Comparison of ENCODE assay signal across 8 mouse cellular contexts in genomic region chr7:49245537-49246239, GRCm38 (mm10).
A peak's percentile ranks its signal among the peaks of the same experiment; 100 is the strongest.
DNase-seq lines count a peak whose midpoint lies in the region; ATAC-seq and TF ChIP-seq lines count a peak whose summit lies in the region.

No protein-coding gene starts in this region.

- H3K27ac ChIP-seq in forebrain, embryonic 16.5 days (ENCODE audit: low read length): peak overlapping the region; percentile 77
- peak overlapping the region; percentile 91 for H3K27ac ChIP-seq in layer of hippocampus, adult 2 months
- peak overlapping the region; percentile 74 for H3K27ac ChIP-seq in lung, embryonic 14.5 days (ENCODE audit: low read depth)

- H3K9me3 ChIP-seq in G1E (replicated peaks): peaks cover 75% of the 10 kb centered on the region
- H3K9me3 ChIP-seq in forebrain, embryonic 16.5 days (ENCODE audit: control insufficient read depth, low read length): no peaks in the 10 kb centered on the region
- no peaks in the 10 kb centered on the region for H3K9me3 ChIP-seq in lung, embryonic 14.5 days (ENCODE audit: low read depth, low read length)

- no peaks in the 10 kb centered on the region; the same call in 1 of the 2 replicates for H3K4me1 ChIP-seq in G1E (ENCODE audit: insufficient read depth, low read depth, low read length)
- H3K4me1 ChIP-seq in forebrain, embryonic 16.5 days (replicated peaks; ENCODE audit: control insufficient read depth, insufficient read depth, low read length): peaks cover 46% of the 10 kb centered on the region
- peaks cover 15% of the 10 kb centered on the region for H3K4me1 ChIP-seq in lung, embryonic 14.5 days (ENCODE audit: insufficient read depth)

- intact Hi-C loops in heart, postnatal 36 days (cut with DNase I): loop anchor here (2.0 to 10.0 kb wide), 2 partner anchors 35 to 361 kb away; partner anchors contain the start of gene E2f8

- H3K4me3 ChIP-seq in G1E (ENCODE audit: low read depth, low read length): peak overlapping the region; percentile 22; the same call in 1 of the 2 replicates
- H3K4me3 ChIP-seq in forebrain, embryonic 16.5 days (replicated peaks; ENCODE audit: low read length): peak overlapping the region; percentile 71
- H3K4me3 ChIP-seq in layer of hippocampus, adult 2 months: peak overlapping the region; percentile 80
- H3K4me3 ChIP-seq in lung, embryonic 14.5 days (ENCODE audit: low read depth, low read length): peak overlapping the region; percentile 52

- H3K4me2 ChIP-seq in forebrain, embryonic 16.5 days (ENCODE audit: low read length): peak overlapping the region; percentile 93
- H3K4me2 ChIP-seq in lung, embryonic 14.5 days: peak overlapping the region; percentile 98

- ATAC-seq in G1E (ENCODE audit: extremely low read depth, insufficient number of reproducible peaks, low FRiP score, poor library complexity, severe bottlenecking): no peak
- ATAC-seq in forebrain, embryonic 16.5 days: peak; percentile 96
- ATAC-seq in lung, embryonic 14.5 days (ENCODE audit: insufficient read depth): peak; percentile 93
- ATAC-seq in neutrophil, adult 5-6 weeks (ENCODE audit: extremely low read depth, insufficient number of reproducible peaks, low FRiP score, poor library complexity, severe bottlenecking): peak; percentile 61

- no peaks in the 10 kb centered on the region for H3K27me3 ChIP-seq in G1E (ENCODE audit: insufficient read depth, low read length)
- H3K27me3 ChIP-seq in forebrain, embryonic 16.5 days (replicated peaks; ENCODE audit: control insufficient read depth, insufficient read depth, low read length): no peaks in the 10 kb centered on the region
- peaks cover 14% of the 10 kb centered on the region for H3K27me3 ChIP-seq in lung, embryonic 14.5 days (ENCODE audit: insufficient read depth, low read length)

- H3K36me3 ChIP-seq in G1E (replicated peaks): no peaks in the 10 kb centered on the region
- no peaks in the 10 kb centered on the region for H3K36me3 ChIP-seq in forebrain, embryonic 16.5 days (ENCODE audit: control insufficient read depth, insufficient read depth)
- no peaks in the 10 kb centered on the region for H3K36me3 ChIP-seq in lung, embryonic 14.5 days (ENCODE audit: insufficient read depth)

- peak overlapping the region; percentile 71 for H3K9ac ChIP-seq in forebrain, embryonic 16.5 days (replicated peaks; ENCODE audit: low read depth, low read length)
- peak overlapping the region; percentile 60 for H3K9ac ChIP-seq in lung, embryonic 14.5 days

- no peak for TF ChIP-seq CTCF in G1E (IDR thresholded peaks at IDR 0.05; ENCODE audit: low read depth, low read length)
- 0 out of 2 replicates have a peak, but pooled peaks have one; percentile 8 for TF ChIP-seq CTCF in layer of hippocampus, adult 2 months (conservative IDR thresholded peaks at IDR 0.05)
- no peak for TF ChIP-seq CTCF in lung, embryonic 14.5 days (IDR thresholded peaks at IDR 0.05; ENCODE audit: low read depth)

- under 1% methylated on average over 68 of the region's 68 CpGs for WGBS in forebrain, embryonic 16.5 days
- WGBS in lung, embryonic 14.5 days: under 1% methylated on average over 66 of the region's 68 CpGs

- DNase-seq in G1E (ENCODE audit: low spot score): no peak
- peak; percentile 94 to 97 for DNase-seq in cerebellum, adult 18-20 months
- peak; percentile 91 to 93 for DNase-seq in heart, postnatal 36 days
- DNase-seq in layer of hippocampus, adult 2 months (ENCODE audit: low spot score in 2 of 2): peak; percentile 90
- DNase-seq in lung, embryonic 14.5 days: peak; percentile 98
- peak; percentile 91 for DNase-seq in testis, postnatal 14 days (ENCODE audit: low spot score)

Comparison
In these comparisons a context has a peak if more than half of its experiments do, and no peak if none do; other contexts are left out.
1. H3K4me3 ChIP-seq: peak in every context shown above with its lines; median percentile 80 in layer of hippocampus, adult 2 months; 71 in forebrain, embryonic 16.5 days; 52 in lung, embryonic 14.5 days; 22 in G1E.